Comparison of ENCODE assay signal across 10 mouse cellular contexts in the genomic region with DNA sequence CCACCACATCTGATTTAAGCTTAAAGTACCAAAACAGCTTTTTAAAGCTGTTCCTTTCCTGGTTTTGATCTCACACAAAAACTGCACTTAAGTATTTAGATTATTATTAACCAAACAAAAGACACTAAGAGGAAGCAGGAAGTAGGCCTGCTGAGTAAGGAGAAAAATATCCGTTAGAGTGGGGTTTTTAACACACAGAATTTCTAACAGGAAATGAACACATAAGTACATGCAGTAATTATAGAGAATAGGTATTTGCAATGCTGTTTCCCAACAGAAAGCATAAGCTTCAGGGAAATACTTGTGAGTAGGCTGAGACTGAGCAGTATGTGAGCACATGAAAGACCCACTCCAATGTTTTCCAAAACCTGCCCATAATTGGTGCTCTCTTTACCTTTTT. TPM values are rescaled to one million over a fixed set of nuclear protein-coding genes. Genes with fewer than 3 reads are reported as not detected.
DNase-seq lines count a peak whose midpoint lies in the region; ATAC-seq and TF ChIP-seq lines count a peak whose summit lies in the region.
"Had no signal": no experiment of that assay in that cellular context is flagged by ENCODE, and none has a peak within 500 bp of the region (broad histone marks: within the 10 kb centered on the region; RNA-seq: fewer than 3 reads in every experiment).

No protein-coding gene starts in this region.

- H3K4me1 ChIP-seq in hindbrain, postnatal 0 days (ENCODE audit: insufficient read depth, low read length): no peaks in the 10 kb centered on the region
- H3K4me1 ChIP-seq: embryonic facial prominence, embryonic 13.5 days; midbrain, embryonic 12.5 days had no signal

- ATAC-seq in CD4-positive, CD25-positive, alpha-beta regulatory T cell, adult 4 months: peak; percentile 90
- no peak for ATAC-seq in hindbrain, postnatal 0 days

- WGBS in hindbrain, postnatal 0 days: 56% methylated on average over 1 of the region's 1 CpGs

- H3K36me3 ChIP-seq in hindbrain, postnatal 0 days (ENCODE audit: insufficient read depth, low read length): no peaks in the 10 kb centered on the region

- no peak for TF ChIP-seq CTCF in layer of hippocampus, adult 2 months (conservative IDR thresholded peaks at IDR 0.05)
- no peak for TF ChIP-seq CTCF in hindbrain, postnatal 0 days (IDR thresholded peaks at IDR 0.05; ENCODE audit: low read depth)

- no peak overlapping the region for H3K9ac ChIP-seq in hindbrain, postnatal 0 days (replicated peaks; ENCODE audit: low read length)
- H3K9ac ChIP-seq: embryonic facial prominence, embryonic 13.5 days; midbrain, embryonic 12.5 days had no signal

- no peak overlapping the region for H3K4me2 ChIP-seq in hindbrain, postnatal 0 days (ENCODE audit: low read depth, low read length)
- H3K4me2 ChIP-seq: embryonic facial prominence, embryonic 13.5 days; midbrain, embryonic 12.5 days had no signal

- H3K9me3 ChIP-seq in hindbrain, postnatal 0 days (ENCODE audit: low read length): no peaks in the 10 kb centered on the region
- H3K9me3 ChIP-seq: embryonic facial prominence, embryonic 13.5 days; midbrain, embryonic 12.5 days had no signal

- no peak for DNase-seq in layer of hippocampus, adult 2 months (ENCODE audit: low spot score in 2 of 2)
- no peak for DNase-seq in layer of hippocampus, adult 9-11 months
- DNase-seq in A20 (ENCODE audit: low read depth, low spot score): peak; percentile 49
- peak; percentile 73 for DNase-seq in induced T-regulatory cell, adult 2 months (ENCODE audit: low read depth)
- no peak for DNase-seq in hindbrain, postnatal 0 days (ENCODE audit: low spot score)
- DNase-seq in cerebellum, postnatal 4 days (ENCODE audit: low spot score in 2 of 2): no peak
- DNase-seq: heart, postnatal 14 days had no signal

- 0 out of 2 replicates have a peak overlapping the region, but pooled peaks have one; percentile 2 for H3K27ac ChIP-seq in layer of hippocampus, adult 2 months
- H3K27ac ChIP-seq in hindbrain, postnatal 0 days: no peak overlapping the region
- H3K27ac ChIP-seq: embryonic facial prominence, embryonic 13.5 days; midbrain, embryonic 12.5 days had no signal

- H3K27me3 ChIP-seq in hindbrain, postnatal 0 days (ENCODE audit: insufficient read depth, low read length): no peaks in the 10 kb centered on the region
- H3K27me3 ChIP-seq: embryonic facial prominence, embryonic 13.5 days; midbrain, embryonic 12.5 days had no signal

- no peak overlapping the region for H3K4me3 ChIP-seq in layer of hippocampus, adult 2 months
- H3K4me3 ChIP-seq in hindbrain, postnatal 0 days (ENCODE audit: low read length): no peak overlapping the region
- H3K4me3 ChIP-seq: embryonic facial prominence, embryonic 13.5 days; midbrain, embryonic 12.5 days had no signal

RNA-seq across cellular contexts. Expression of a gene that starts 33.8 kb away (rescaled TPM):
- total RNA-seq in layer of hippocampus, adult 2 months (2021): 10 to 100 TPM; 28.9 to 31.0 TPM
- polyA plus RNA-seq in CD4-positive, CD25-positive, alpha-beta regulatory T cell, adult 4 months (2017; shearing (Covaris generic)): 10 to 100 TPM; 54.9 to 91.3 TPM
- 19.7 and 24.3 TPM in 2 replicates for total RNA-seq in hindbrain, postnatal 0 days (2014; rRNA removed)
- polyA plus RNA-seq in hindbrain, postnatal 0 days (2015; fragmentation: Nextera tagmentation; extraction: Ambion mirVana): 9.5 and 11.8 TPM in 2 replicates

Comparison
In these comparisons a context has a peak if more than half of its experiments do, and no peak if none do; other contexts are left out.
1. DNase-seq: peak in A20 (single experiment) and induced T-regulatory cell, adult 2 months (single experiment); none in layer of hippocampus, adult 2 months (0 of 2), layer of hippocampus, adult 9-11 months (single experiment), hindbrain, postnatal 0 days (single experiment) and cerebellum, postnatal 4 days (0 of 2).